Mouse (Mus musculus) ES-E14 (cell line): ENCODE results near the gene Klre1.

ENCODE experiments used
- CHD2 ChIP-seq: IDR thresholded peaks from 2 replicates; pipeline ENCODE4 v1.6.1; 2014; ENCODE audit warnings: mild to moderate bottlenecking, low read depth, low read length, inconsistent platforms
- ZC3H11A ChIP-seq: IDR thresholded peaks from 2 replicates; pipeline ENCODE4 v1.6.1; 2012; ENCODE audit warnings: low read depth, mild to moderate bottlenecking, inconsistent platforms, low read length, borderline replicate concordance
- ZNF384 ChIP-seq: IDR thresholded peaks from 2 replicates; pipeline ENCODE4 v1.6.1; 2012; ENCODE audit warnings: low read depth, low read length, inconsistent platforms

- TF ChIP-seq ZC3H11A (no peak), CHD2 (no peak), ZNF384 (no peak)
Observed at GRCm38 (mm10) chr6:129535723-129536122, 42.0 kb upstream of the Klre1 start.
